In genomic region chr2:157935444-157936171, GRCm38 (mm10) we compare ENCODE assay signal across 35 mouse cellular contexts. TPM values are rescaled to one million over a fixed set of nuclear protein-coding genes. Genes with fewer than 3 reads are reported as not detected.
DNase-seq lines count a peak whose midpoint lies in the region; ATAC-seq and TF ChIP-seq lines count a peak whose summit lies in the region.
"Had no signal": no experiment of that assay in that cellular context is flagged by ENCODE, and none has a peak within 500 bp of the region (broad histone marks: within the 10 kb centered on the region; RNA-seq: fewer than 3 reads in every experiment).

No protein-coding gene starts in this region.

- no peak for TF ChIP-seq CTCF in stomach, postnatal 0 days (IDR thresholded peaks at IDR 0.05; ENCODE audit: low read depth)
- TF ChIP-seq CTCF in cerebellum, adult 2 months (IDR thresholded peaks at IDR 0.05; ENCODE audit: borderline replicate concordance, insufficient read depth, low read depth, low read length), result no peak

- no peak overlapping the region for H3K9ac ChIP-seq in intestine, embryonic 16.5 days (ENCODE audit: low read depth, low read length)
- H3K9ac ChIP-seq in liver, embryonic 12.5 days, result no peak overlapping the region
- H3K9ac ChIP-seq in stomach, postnatal 0 days (ENCODE audit: low read length), result no peak overlapping the region
- H3K9ac ChIP-seq: heart, embryonic 15.5 days; hindbrain, embryonic 12.5 days; kidney, embryonic 15.5 days had no signal

- no peak for TF ChIP-seq EP300 in stomach, postnatal 0 days (optimal IDR thresholded peaks at IDR 0.05)

- peaks cover 9% of the 10 kb centered on the region; the same call in 1 of the 2 replicates for H3K27me3 ChIP-seq in intestine, embryonic 16.5 days (replicated peaks; ENCODE audit: control insufficient read depth, insufficient read depth, low read length)
- H3K27me3 ChIP-seq in liver, embryonic 12.5 days (replicated peaks), result peaks cover 48% of the 10 kb centered on the region
- no peaks in the 10 kb centered on the region for H3K27me3 ChIP-seq in stomach, postnatal 0 days (ENCODE audit: control insufficient read depth, insufficient read depth, low read length)
- H3K27me3 ChIP-seq in cerebellum, adult 2 months (ENCODE audit: control insufficient read depth, insufficient read depth, low read length), result no peaks in the 10 kb centered on the region

- peaks cover 14% of the 10 kb centered on the region for H3K4me1 ChIP-seq in intestine, embryonic 16.5 days (ENCODE audit: control insufficient read depth, insufficient read depth, low read length)
- H3K4me1 ChIP-seq in liver, embryonic 12.5 days, result peaks cover 9% of the 10 kb centered on the region
- H3K4me1 ChIP-seq in stomach, postnatal 0 days (replicated peaks; ENCODE audit: control insufficient read depth, insufficient read depth), result no peaks in the 10 kb centered on the region
- peaks cover 2% of the 10 kb centered on the region for H3K4me1 ChIP-seq in cerebellum, adult 2 months (ENCODE audit: control insufficient read depth, insufficient read depth, low read length)

- H3K9me3 ChIP-seq in intestine, embryonic 16.5 days (ENCODE audit: control insufficient read depth, low read length), result no peaks in the 10 kb centered on the region
- no peaks in the 10 kb centered on the region for H3K9me3 ChIP-seq in liver, embryonic 12.5 days (replicated peaks)
- no peaks in the 10 kb centered on the region for H3K9me3 ChIP-seq in stomach, postnatal 0 days (ENCODE audit: control insufficient read depth, low read length)
- H3K9me3 ChIP-seq: heart, embryonic 10.5 days; heart, embryonic 15.5 days; hindbrain, embryonic 12.5 days; kidney, embryonic 15.5 days; midbrain, embryonic 10.5 days had no signal

- H3K4me3 ChIP-seq in intestine, embryonic 16.5 days (ENCODE audit: low read length), result no peak overlapping the region
- no peak overlapping the region for H3K4me3 ChIP-seq in liver, embryonic 12.5 days
- no peak overlapping the region for H3K4me3 ChIP-seq in stomach, postnatal 0 days (ENCODE audit: low read depth, low read length)
- no peak overlapping the region for H3K4me3 ChIP-seq in cerebellum, adult 2 months (replicated peaks; ENCODE audit: insufficient read depth, low read depth, low read length)
- H3K4me3 ChIP-seq: erythroblast, embryonic 14.5 days; heart, embryonic 10.5 days; heart, embryonic 15.5 days; hindbrain, embryonic 12.5 days; kidney, embryonic 15.5 days; layer of hippocampus, adult 2 months; midbrain, embryonic 10.5 days had no signal

- peak; percentile 61 for DNase-seq in stomach, postnatal 0 days (ENCODE audit: low spot score)
- no peak for DNase-seq in gastrocnemius, postnatal 36 days
- no peak for DNase-seq in cerebellum, adult 2 months
- no peak for DNase-seq in urinary bladder, adult 18-20 months (ENCODE audit: low spot score in 2 of 2)
- DNase-seq: adrenal gland, adult 8-10 months; B cell, adult 2 months; cerebellum, adult 11 months; cerebellum, adult 9-11 months; heart, postnatal 36 days; kidney, adult 11 months; kidney, postnatal 25 days; left cerebral cortex, postnatal 4 days; lung, adult 2 months; lung, postnatal 10 days; right cerebral cortex, postnatal 25 days; spleen, adult 18-20 months; thymus, postnatal 14 days had no signal

- TF ChIP-seq POLR2A in cerebellum, adult 2 months (IDR thresholded peaks at IDR 0.05; ENCODE audit: borderline replicate concordance, insufficient read depth, low read length), result no peak

- H3K36me3 ChIP-seq in intestine, embryonic 16.5 days (ENCODE audit: control insufficient read depth, insufficient read depth, low read length), result no peaks in the 10 kb centered on the region
- no peaks in the 10 kb centered on the region for H3K36me3 ChIP-seq in liver, embryonic 12.5 days
- no peaks in the 10 kb centered on the region for H3K36me3 ChIP-seq in stomach, postnatal 0 days (ENCODE audit: control insufficient read depth, insufficient read depth, low read length)
- H3K36me3 ChIP-seq: heart, embryonic 10.5 days; heart, embryonic 15.5 days; hindbrain, embryonic 12.5 days; kidney, embryonic 15.5 days; midbrain, embryonic 10.5 days had no signal

- 0 out of 2 replicates have a peak overlapping the region, but pooled peaks have one; percentile 5 for H3K27ac ChIP-seq in intestine, embryonic 16.5 days (ENCODE audit: low read length)
- H3K27ac ChIP-seq in liver, embryonic 12.5 days, result no peak overlapping the region
- H3K27ac ChIP-seq in stomach, postnatal 0 days (replicated peaks), result no peak overlapping the region
- H3K27ac ChIP-seq in cerebellum, adult 2 months (ENCODE audit: insufficient read depth, low read length), result no peak overlapping the region
- H3K27ac ChIP-seq: heart, embryonic 10.5 days; heart, embryonic 15.5 days; hindbrain, embryonic 12.5 days; hindbrain, postnatal 0 days; kidney, embryonic 15.5 days; layer of hippocampus, adult 2 months; macrophage had no signal

- intact Hi-C loops in gastrocnemius, postnatal 36 days (cut with DNase I), result no loop called here

- WGBS in intestine, embryonic 16.5 days, result 51% methylated on average over 11 of the region's 11 CpGs
- whole genome bisulfite sequencing in liver, embryonic 12.5 days (ENCODE audit: insufficient replicate concordance), result 33% methylated on average over 11 of the region's 11 CpGs
- 52% methylated on average over 11 of the region's 11 CpGs for WGBS in stomach, postnatal 0 days
- WGBS in cerebellum, adult 2 months, result 79% methylated on average over 11 of the region's 11 CpGs

- no peak overlapping the region for H3K4me2 ChIP-seq in intestine, embryonic 16.5 days (ENCODE audit: low read depth, low read length)
- H3K4me2 ChIP-seq in liver, embryonic 12.5 days, result no peak overlapping the region
- no peak overlapping the region for H3K4me2 ChIP-seq in stomach, postnatal 0 days (replicated peaks; ENCODE audit: low read depth)
- H3K4me2 ChIP-seq: heart, embryonic 15.5 days; hindbrain, embryonic 12.5 days; kidney, embryonic 15.5 days had no signal

- peak; percentile 93 for ATAC-seq in intestine, embryonic 16.5 days
- peak; percentile 64 for ATAC-seq in liver, embryonic 12.5 days
- peak; percentile 54 for ATAC-seq in megakaryocyte-erythroid progenitor cell, adult 5-6 weeks (replicated peaks; ENCODE audit: low FRiP score, low TSS enrichment, poor library complexity, severe bottlenecking)
- ATAC-seq in stomach, postnatal 0 days (ENCODE audit: low FRiP score, low TSS enrichment), result peak; percentile 71
- ATAC-seq: activated CD4-positive, CD25-positive, alpha-beta regulatory T cell, adult 4 months; forebrain, embryonic 16.5 days; hindbrain, postnatal 0 days; midbrain, embryonic 16.5 days had no signal

RNA-seq across cellular contexts. Expression of gene Vstm2l, which starts 21.2 kb away (rescaled TPM):
- 0.10 TPM in 1 of 2 replicates, not detected in the other for polyA plus RNA-seq in intestine, embryonic 16.5 days (2015; fragmentation: Nextera tagmentation; extraction: Ambion mirVana)
- not detected in 2 replicates for polyA plus RNA-seq in liver, embryonic 12.5 days (2016; fragmentation: Nextera tagmentation; extraction: Ambion mirVana)
- not detected in 2 replicates for total RNA-seq in megakaryocyte-erythroid progenitor cell, adult 5-6 weeks (2014; fragmentation: Nextera tagmentation)
- not detected in 2 replicates for total RNA-seq in megakaryocyte-erythroid progenitor cell, adult 5-6 weeks (2017)
- 0.53 and 0.63 TPM in 2 replicates for polyA plus RNA-seq in stomach, postnatal 0 days (2015; fragmentation: Nextera tagmentation; extraction: Ambion mirVana)
- total RNA-seq in gastrocnemius, postnatal 36 days (2021), result not detected
- polyA plus RNA-seq in cerebellum, adult 2 months (2012; rRNA removed), result 46.0 and 50.0 TPM in 2 replicates
- total RNA-seq: gastrocnemius, adult 8-10 months; neutrophil, adult 5-6 weeks had no signal
- polyA plus RNA-seq: activated CD4-positive, CD25-positive, alpha-beta regulatory T cell, adult 4 months; erythroblast, embryonic 14.5 days; gonadal fat pad, adult 2 months; heart, embryonic 15.5 days; lung, adult 2 months; macrophage had no signal

Comparison
In these comparisons a context has a peak if more than half of its experiments do, and no peak if none do; other contexts are left out.
1. RNA of gene Vstm2l, which starts 21.2 kb away (polyA plus RNA-seq): 46.0 to 50.0 TPM in cerebellum, adult 2 months; 0.53 to 0.63 TPM in stomach, postnatal 0 days, 0.10 TPM in intestine, embryonic 16.5 days and not detected in liver, embryonic 12.5 days; every median in the first group is over 10 times any median in the second.
2. Peak in every context shown above with its lines, with median percentiles within 50 percentile points of each other: ATAC-seq.